Mouse (Mus musculus) forebrain, embryonic 13.5 days (tissue): Measurements from ENCODE around the gene Atg7. TPM values are rescaled to one million over a fixed set of nuclear protein-coding genes. Genes with fewer than 3 reads are reported as not detected.

Experiments used
- ATAC-seq: fragments of 200-750 bp; cut with Nextera tagmentation; 2 replicates; pipeline ENCODE4 v1.8.0; 2017
- H3K27ac ChIP-seq: fragments of 300-500 bp; sonication (generic); 2 replicates; pipeline ENCODE4 v1.5.1; 2015; ENCODE audit warnings: inconsistent platforms, mild to moderate bottlenecking, moderate library complexity
- H3K27me3 ChIP-seq: fragments of 300-500 bp; sonication (generic); 2 replicates; pipeline ENCODE4 v1.6.1; 2015; ENCODE audit warnings: mild to moderate bottlenecking, inconsistent platforms
- H3K36me3 ChIP-seq: fragments of 300-500 bp; sonication (generic); 2 replicates; pipeline ENCODE4 v1.6.1; 2015; ENCODE audit warnings: mild to moderate bottlenecking, inconsistent platforms; ENCODE audit not compliant: poor library complexity, severe bottlenecking
- H3K4me1 ChIP-seq: fragments of 300-500 bp; sonication (generic); 2 replicates; pipeline ENCODE4 v1.6.1; 2015; ENCODE audit warnings: inconsistent platforms
- H3K4me2 ChIP-seq: fragments of 300-500 bp; sonication (generic); 2 replicates; pipeline ENCODE4 v1.6.1; 2015; ENCODE audit warnings: inconsistent platforms, mild to moderate bottlenecking, moderate library complexity
- H3K4me3 ChIP-seq: fragments of 300-500 bp; sonication (generic); 2 replicates; pipeline ENCODE4 v1.5.1; 2015; ENCODE audit warnings: mild to moderate bottlenecking, inconsistent platforms
- H3K9ac ChIP-seq: fragments of 300-500 bp; sonication (generic); 2 replicates; pipeline ENCODE4 v1.6.1; 2015; ENCODE audit warnings: mild to moderate bottlenecking, inconsistent platforms
- H3K9me3 ChIP-seq: fragments of 300-500 bp; sonication (generic); replicated peaks from 2 replicates; pipeline ENCODE4 v1.6.1; 2016; ENCODE audit warnings: inconsistent platforms
- WGBS: fragments of 180-500 bp; shearing (Covaris S2); methylation state at CpG from one replicate; pipeline ENCODE4 v1.1.7; 2015; 5-methylcytosine and 5-hydroxymethylcytosine counted together
- polyA plus RNA-seq: library from polyadenylated mRNA; unstranded; fragments of >200 nt; fragmentation: Nextera tagmentation; extraction: Ambion mirVana; gene quantifications from 2 replicates; pipeline ENCODE4 v1.2.1, GENCODE M21; 2015

Gene Atg7
- polyA plus RNA-seq, 1 experiment from 2014 or later: 18.5 TPM

GRCm38 (mm10) chr6:114794706-114795105 is 151.8 kb downstream of the Atg7 start:
- no peak overlapping the region for H3K27ac ChIP-seq
- no peaks in the 10 kb centered on the region for H3K27me3 ChIP-seq
- no peaks in the 10 kb centered on the region for H3K9me3 ChIP-seq
- no peak overlapping the region for H3K9ac ChIP-seq
- H3K4me2 ChIP-seq: no peak overlapping the region
- no peak overlapping the region for H3K4me3 ChIP-seq
- H3K4me1 ChIP-seq: no peaks in the 10 kb centered on the region
- no peaks in the 10 kb centered on the region for H3K36me3 ChIP-seq
- no peak for ATAC-seq
- 94% methylated on average over 9 of the region's 9 CpGs for WGBS

- Histone ChIP-seq H3K4me1 (no peaks in the 10 kb centered on the region), H3K4me2 (no peak overlapping the region), H3K4me3 (no peak overlapping the region), H3K27me3 (no peaks in the 10 kb centered on the region), H3K9me3 (no peaks in the 10 kb centered on the region), H3K9ac (no peak overlapping the region), H3K27ac (no peak overlapping the region), H3K36me3 (no peaks in the 10 kb centered on the region)
- ATAC-seq: no peak
- WGBS: 93% methylated on average over 7 of the region's 7 CpGs
Measured at GRCm38 (mm10) chr6:114795706-114796325, 152.9 kb downstream of the Atg7 start.

- H3K4me2 ChIP-seq: no peak overlapping the region
- H3K27me3 ChIP-seq: no peaks in the 10 kb centered on the region
- H3K27ac ChIP-seq: no peak overlapping the region
- no peak for ATAC-seq
- no peaks in the 10 kb centered on the region for H3K4me1 ChIP-seq
- no peak overlapping the region for H3K4me3 ChIP-seq
- no peaks in the 10 kb centered on the region for H3K9me3 ChIP-seq
- WGBS: 80% methylated on average over 5 of the region's 5 CpGs
- H3K9ac ChIP-seq: no peak overlapping the region
- no peaks in the 10 kb centered on the region for H3K36me3 ChIP-seq
Measured at GRCm38 (mm10) chr6:114797901-114798300, 155.0 kb downstream of the Atg7 start.

- Histone ChIP-seq H3K4me2 (no peak overlapping the region), H3K4me1 (peaks cover under 1% of the 10 kb centered on the region; the same call in 1 of the 2 replicates), H3K9me3 (no peaks in the 10 kb centered on the region), H3K4me3 (no peak overlapping the region), H3K9ac (no peak overlapping the region), H3K27me3 (no peaks in the 10 kb centered on the region), H3K27ac (no peak overlapping the region), H3K36me3 (no peaks in the 10 kb centered on the region)
- 71% methylated on average over 4 of the region's 4 CpGs for WGBS
- ATAC-seq: no peak
Measured at GRCm38 (mm10) chr6:114798715-114799114, 155.8 kb downstream of the Atg7 start.

GRCm38 (mm10) chr6:114800291-114800965 is 157.5 kb downstream of the Atg7 start:
- no peak overlapping the region for H3K4me2 ChIP-seq
- no peak for ATAC-seq
- WGBS: 50% methylated on average over 2 of the region's 2 CpGs
- no peaks in the 10 kb centered on the region for H3K36me3 ChIP-seq
- H3K9me3 ChIP-seq: no peaks in the 10 kb centered on the region
- H3K4me1 ChIP-seq: peaks cover 14% of the 10 kb centered on the region
- no peaks in the 10 kb centered on the region for H3K27me3 ChIP-seq
- no peak overlapping the region for H3K27ac ChIP-seq
- H3K4me3 ChIP-seq: no peak overlapping the region
- no peak overlapping the region for H3K9ac ChIP-seq

- H3K4me2 ChIP-seq: no peak overlapping the region
- no peak for ATAC-seq
- H3K9me3 ChIP-seq: no peaks in the 10 kb centered on the region
- no peak overlapping the region for H3K9ac ChIP-seq
- WGBS: 40% methylated on average over 8 of the region's 8 CpGs
- no peak overlapping the region for H3K4me3 ChIP-seq
- H3K27ac ChIP-seq: 0 out of 2 replicates have a peak overlapping the region, but pooled peaks have one; percentile 48
- H3K27me3 ChIP-seq: no peaks in the 10 kb centered on the region
- H3K4me1 ChIP-seq: peaks cover 14% of the 10 kb centered on the region
- H3K36me3 ChIP-seq: no peaks in the 10 kb centered on the region
Measured at GRCm38 (mm10) chr6:114803915-114804535, 161.1 kb downstream of the Atg7 start.

GRCm38 (mm10) chr6:114804866-114805265 is 162.0 kb downstream of the Atg7 start:
- H3K4me3 ChIP-seq: no peak overlapping the region
- H3K9me3 ChIP-seq: no peaks in the 10 kb centered on the region
- H3K27me3 ChIP-seq: no peaks in the 10 kb centered on the region
- H3K36me3 ChIP-seq: no peaks in the 10 kb centered on the region
- no peak overlapping the region for H3K9ac ChIP-seq
- 71% methylated on average over 1 of the region's 1 CpGs for WGBS
- H3K4me2 ChIP-seq: no peak overlapping the region
- ATAC-seq: no peak
- H3K4me1 ChIP-seq: peaks cover 16% of the 10 kb centered on the region
- no peak overlapping the region for H3K27ac ChIP-seq

GRCm38 (mm10) chr6:114805927-114806326 is 163.0 kb downstream of the Atg7 start:
- H3K4me1 ChIP-seq: peaks cover 20% of the 10 kb centered on the region
- no peaks in the 10 kb centered on the region for H3K36me3 ChIP-seq
- no peaks in the 10 kb centered on the region for H3K9me3 ChIP-seq
- H3K9ac ChIP-seq: no peak overlapping the region
- no peak for ATAC-seq
- H3K27me3 ChIP-seq: no peaks in the 10 kb centered on the region
- H3K4me3 ChIP-seq: no peak overlapping the region
- no peak overlapping the region for H3K4me2 ChIP-seq
- H3K27ac ChIP-seq: no peak overlapping the region
- WGBS: 95% methylated on average over 4 of the region's 4 CpGs

GRCm38 (mm10) chr6:114807474-114807873 is 164.6 kb downstream of the Atg7 start:
- no peak overlapping the region for H3K27ac ChIP-seq
- no peak overlapping the region for H3K4me2 ChIP-seq
- no peak for ATAC-seq
- no peak overlapping the region for H3K9ac ChIP-seq
- peaks cover 20% of the 10 kb centered on the region for H3K4me1 ChIP-seq
- H3K4me3 ChIP-seq: no peak overlapping the region
- H3K27me3 ChIP-seq: no peaks in the 10 kb centered on the region
- 75% methylated on average over 3 of the region's 3 CpGs for WGBS
- no peaks in the 10 kb centered on the region for H3K36me3 ChIP-seq
- no peaks in the 10 kb centered on the region for H3K9me3 ChIP-seq

- Histone ChIP-seq H3K27me3 (no peaks in the 10 kb centered on the region), H3K9ac (no peak overlapping the region), H3K27ac (no peak overlapping the region), H3K4me1 (peaks cover 18% of the 10 kb centered on the region), H3K9me3 (no peaks in the 10 kb centered on the region), H3K4me2 (no peak overlapping the region), H3K4me3 (no peak overlapping the region), H3K36me3 (no peaks in the 10 kb centered on the region)
- no peak for ATAC-seq
- WGBS: 94% methylated on average over 3 of the region's 3 CpGs
Measured at GRCm38 (mm10) chr6:114808654-114809430, 165.9 kb downstream of the Atg7 start.

GRCm38 (mm10) chr6:114809431-114809811 is 166.5 kb downstream of the Atg7 start:
- Histone ChIP-seq H3K27me3 (no peaks in the 10 kb centered on the region), H3K4me1 (peaks cover 14% of the 10 kb centered on the region), H3K9ac (no peak overlapping the region), H3K4me2 (no peak overlapping the region), H3K36me3 (no peaks in the 10 kb centered on the region), H3K9me3 (no peaks in the 10 kb centered on the region), H3K27ac (no peak overlapping the region), H3K4me3 (no peak overlapping the region)
- 75% methylated on average over 1 of the region's 1 CpGs for WGBS
- ATAC-seq: no peak

- Histone ChIP-seq H3K9ac (no peak overlapping the region), H3K27me3 (no peaks in the 10 kb centered on the region), H3K4me2 (no peak overlapping the region), H3K4me3 (no peak overlapping the region), H3K9me3 (no peaks in the 10 kb centered on the region), H3K4me1 (0 out of 2 replicates have a peak, but pooled peaks cover 8% of the 10 kb centered on the region), H3K27ac (no peak overlapping the region), H3K36me3 (no peaks in the 10 kb centered on the region)
- peak; percentile 24; the same call in 1 of the 2 replicates for ATAC-seq
- WGBS: 77% methylated on average over 5 of the region's 5 CpGs
Measured at GRCm38 (mm10) chr6:114812322-114812721, 169.4 kb downstream of the Atg7 start.
